Mouse (Mus musculus) heart, adult 2 months (tissue): Measurements from ENCODE around the gene 4930578C19Rik. TPM values are rescaled to one million over a fixed set of nuclear protein-coding genes. Genes with fewer than 3 reads are reported as not detected.
A peak's percentile ranks its signal among the peaks of the same experiment; 100 is the strongest.

Source experiments
- DNase-seq, 2 experiments: peaks; one replicate each; pipeline ENCODE4 v3.0.0; 2021
- H3K27ac ChIP-seq: fragments of 200-600 bp; 2 replicates; pipeline ENCODE4 v1.8.1; 2022
- H3K27me3 ChIP-seq: fragments of 200-500 bp; 2 replicates; pipeline ENCODE4 v1.6.1; 2012; ENCODE audit warnings: mild to moderate bottlenecking, low read length, inconsistent platforms, mixed read lengths; ENCODE audit not compliant: control insufficient read depth, insufficient read depth
- H3K36me3 ChIP-seq: fragments of 200-500 bp; 2 replicates; pipeline ENCODE4 v1.6.1; 2012; ENCODE audit warnings: low read length, inconsistent platforms; ENCODE audit not compliant: control insufficient read depth, insufficient read depth
- H3K4me1 ChIP-seq: fragments of 200-500 bp; 2 replicates; pipeline ENCODE4 v1.6.1; 2011; ENCODE audit warnings: low read length; ENCODE audit not compliant: control insufficient read depth, insufficient read depth
- H3K4me3 ChIP-seq: fragments of 200-600 bp; 2 replicates; pipeline ENCODE4 v1.8.1; 2022
- H3K79me2 ChIP-seq: fragments of 200-500 bp; replicated peaks from 2 replicates; pipeline ENCODE4 v1.6.1; 2012; ENCODE audit warnings: mild to moderate bottlenecking, inconsistent platforms, low read length, moderate library complexity, mixed read lengths; ENCODE audit not compliant: control insufficient read depth, insufficient read depth
- H3K9ac ChIP-seq: fragments of 200-500 bp; 2 replicates; pipeline ENCODE4 v1.6.1; 2012; ENCODE audit warnings: low read depth, mild to moderate bottlenecking, control low read depth, inconsistent platforms, low read length, mixed read lengths
- CTCF ChIP-seq: fragments of 200-600 bp; IDR thresholded peaks from 2 replicates; pipeline ENCODE4 v1.8.1; 2022; ENCODE audit warnings: antibody characterized with exemption, mild to moderate bottlenecking, moderate library complexity
- EP300 ChIP-seq: fragments of 200-500 bp; IDR thresholded peaks from 2 replicates; pipeline ENCODE4 v1.6.1; 2011; ENCODE audit warnings: low read depth, low read length, control low read depth; ENCODE audit not compliant: insufficient read depth
- POLR2A ChIP-seq: fragments of 200-500 bp; IDR thresholded peaks from 2 replicates; pipeline ENCODE4 v1.6.1; 2011; ENCODE audit warnings: mild to moderate bottlenecking, low read depth, low read length, control low read depth; ENCODE audit not compliant: insufficient read depth
- WGBS: fragments of 180-500 bp; shearing (Covaris S2); methylation state at CpG from one replicate; pipeline ENCODE4 v1.1.7; 2018; 5-methylcytosine and 5-hydroxymethylcytosine counted together
- intact Hi-C: fragments of 180-260 bp; cut with DNase I; formaldehyde crosslinking; loops from one replicate; pipeline ENCODE4 v1.15.1; 2025
- long read RNA-seq: library from polyadenylated mRNA; stranded (forward); transcript quantifications from one replicate; pipeline ENCODE4 v2.0.0, GENCODE M21; 2021
- polyA plus RNA-seq: library from polyadenylated mRNA; depleted of rRNA; stranded (reverse); fragments of >200 nt; gene quantifications from 2 replicates; pipeline ENCODE4 v1.2.3, GENCODE M21; 2012; rRNA removed
- total RNA-seq, 2 experiments: library from RNA; stranded (reverse); gene quantifications; 2 replicates each; pipeline ENCODE4 v1.2.3; 2021

Gene 4930578C19Rik
- total RNA-seq (1 to 10 TPM; 6.2 to 6.7 TPM), polyA plus RNA-seq (6.2 and 9.9 TPM in 2 replicates)
- long read RNA-seq, partial matches to known transcripts, result 0 of 1 reads
- long read RNA-seq, other reads (novel, unspliced or antisense), result 0 of 1 reads

- peak within 1 kb of the TSS; percentile 78 for H3K27ac ChIP-seq
- peak within 1 kb of the TSS; percentile 50 for H3K4me3 ChIP-seq
- H3K36me3 ChIP-seq, result no peaks in the 10 kb centered on the region
- H3K9ac ChIP-seq, result peak within 1 kb of the TSS; percentile 11; the same call in 1 of the 2 replicates
- no peaks in the 10 kb centered on the region for H3K79me2 ChIP-seq
- intact Hi-C loops, result no loop called here
- H3K27me3 ChIP-seq, result no peaks in the 10 kb centered on the region
- H3K4me1 ChIP-seq, result no peaks in the 10 kb centered on the region
- peak; percentile 58 to 59 for DNase-seq
- TF ChIP-seq EP300 (peak; percentile 59), POLR2A (peak; percentile 83), CTCF (no peak)
- WGBS, result 49% methylated on average over 8 of the region's 8 CpGs
Observed at GRCm38 (mm10) chrX:18461198-18461601, at the start of gene 4930578C19Rik. Gene 4930578C19Rik (minus strand): TSS chrX:18461397.

GRCm38 (mm10) chrX:18467690-18468089 is 6.5 kb upstream of the 4930578C19Rik start:
- no peak for TF ChIP-seq POLR2A
- no peak for TF ChIP-seq CTCF
- TF ChIP-seq EP300, result no peak
- Histone ChIP-seq H3K36me3 (no peaks in the 10 kb centered on the region), H3K27ac (no peak overlapping the region), H3K27me3 (no peaks in the 10 kb centered on the region), H3K9ac (no peak overlapping the region), H3K4me1 (no peaks in the 10 kb centered on the region), H3K79me2 (no peaks in the 10 kb centered on the region), H3K4me3 (no peak overlapping the region)
- no peak for DNase-seq
- WGBS, result 20% methylated on average over 1 of the region's 1 CpGs
- intact Hi-C loops, result no loop called here

GRCm38 (mm10) chrX:18462879-18463278 is 1.7 kb upstream of the 4930578C19Rik start:
- no peak for DNase-seq
- no peak overlapping the region for H3K4me3 ChIP-seq
- 74% methylated on average over 1 of the region's 1 CpGs for WGBS
- intact Hi-C loops, result no loop called here
- no peak overlapping the region for H3K9ac ChIP-seq
- no peaks in the 10 kb centered on the region for H3K27me3 ChIP-seq
- TF ChIP-seq CTCF (no peak), POLR2A (no peak), EP300 (no peak)
- H3K36me3 ChIP-seq, result no peaks in the 10 kb centered on the region
- peak overlapping the region; percentile 28; the same call in 1 of the 2 replicates for H3K27ac ChIP-seq
- no peaks in the 10 kb centered on the region for H3K4me1 ChIP-seq
- no peaks in the 10 kb centered on the region for H3K79me2 ChIP-seq

GRCm38 (mm10) chrX:18451559-18451958 is 9.6 kb downstream of the 4930578C19Rik start:
- no peak for DNase-seq
- H3K4me1 ChIP-seq, result no peaks in the 10 kb centered on the region
- WGBS, result 53% methylated on average over 1 of the region's 1 CpGs
- no peaks in the 10 kb centered on the region for H3K36me3 ChIP-seq
- no peak overlapping the region for H3K9ac ChIP-seq
- intact Hi-C loops, result no loop called here
- H3K4me3 ChIP-seq, result no peak overlapping the region
- no peak for TF ChIP-seq POLR2A
- no peak for TF ChIP-seq CTCF
- TF ChIP-seq EP300, result no peak
- no peaks in the 10 kb centered on the region for H3K79me2 ChIP-seq
- H3K27me3 ChIP-seq, result no peaks in the 10 kb centered on the region
- no peak overlapping the region for H3K27ac ChIP-seq

GRCm38 (mm10) chrX:18442066-18442465 is 19.1 kb downstream of the 4930578C19Rik start:
- Histone ChIP-seq H3K27me3 (no peaks in the 10 kb centered on the region), H3K4me3 (no peak overlapping the region), H3K9ac (no peak overlapping the region), H3K4me1 (peaks cover 2% of the 10 kb centered on the region; the same call in 1 of the 2 replicates), H3K27ac (peak overlapping the region; percentile 33), H3K36me3 (0 out of 2 replicates have a peak, but pooled peaks cover 2% of the 10 kb centered on the region), H3K79me2 (no peaks in the 10 kb centered on the region)
- 16% methylated on average over 5 of the region's 5 CpGs for WGBS
- TF ChIP-seq EP300, result no peak
- peak; percentile 94 for TF ChIP-seq CTCF
- 0 out of 2 replicates have a peak, but pooled peaks have one; percentile 16 for TF ChIP-seq POLR2A
- peak; percentile 30 to 39 for DNase-seq
- intact Hi-C loops, result loop anchor here (2.0 to 10.0 kb wide), 4 partner anchors 15 to 1547 kb away; partner anchors contain the start of gene Kdm6a

- intact Hi-C loops, result no loop called here
Observed at GRCm38 (mm10) chrX:18425451-18425850, 35.7 kb downstream of the 4930578C19Rik start.

More at GRCm38 (mm10) chrX:18425451-18425850, 35.7 kb downstream of the 4930578C19Rik start:
- Histone ChIP-seq H3K27me3 (no peaks in the 10 kb centered on the region), H3K4me1 (no peaks in the 10 kb centered on the region), H3K4me3 (no peak overlapping the region), H3K36me3 (no peaks in the 10 kb centered on the region), H3K79me2 (no peaks in the 10 kb centered on the region), H3K27ac (no peak overlapping the region), H3K9ac (no peak overlapping the region)
- no peak for TF ChIP-seq CTCF
- no peak for TF ChIP-seq POLR2A
- no peak for TF ChIP-seq EP300
- no peak for DNase-seq
- 83% methylated on average over 3 of the region's 3 CpGs for WGBS
